Mouse (Mus musculus) midbrain, embryonic 16.5 days (tissue): ENCODE measurements around the gene Mrpl4. TPM values are rescaled to one million over a fixed set of nuclear protein-coding genes. Genes with fewer than 3 reads are reported as not detected.

Experiments
- ATAC-seq: fragments of 200-750 bp; cut with Nextera tagmentation; 2 replicates; pipeline ENCODE4 v1.8.0; 2017; ENCODE audit warnings: moderate TSS enrichment
- H3K27ac ChIP-seq: fragments of 300-500 bp; sonication (generic); 2 replicates; pipeline ENCODE4 v1.5.1; 2014; ENCODE audit warnings: mild to moderate bottlenecking, low read length, mixed read lengths
- H3K27me3 ChIP-seq: fragments of 300-500 bp; sonication (generic); 2 replicates; pipeline ENCODE4 v1.6.1; 2014; ENCODE audit warnings: low read depth, low read length, mixed read lengths; ENCODE audit not compliant: control insufficient read depth, insufficient read depth
- H3K36me3 ChIP-seq: fragments of 300-500 bp; sonication (generic); 2 replicates; pipeline ENCODE4 v1.6.1; 2014; ENCODE audit warnings: mild to moderate bottlenecking, low read length, moderate library complexity, mixed read lengths; ENCODE audit not compliant: control insufficient read depth, insufficient read depth
- H3K4me1 ChIP-seq: fragments of 300-500 bp; sonication (generic); 2 replicates; pipeline ENCODE4 v1.6.1; 2014; ENCODE audit warnings: mild to moderate bottlenecking, low read length, mixed read lengths; ENCODE audit not compliant: control insufficient read depth, insufficient read depth
- H3K4me2 ChIP-seq: fragments of 300-500 bp; sonication (generic); 2 replicates; pipeline ENCODE4 v1.6.1; 2014; ENCODE audit warnings: mild to moderate bottlenecking, low read length, mixed read lengths
- H3K4me3 ChIP-seq: fragments of 300-500 bp; sonication (generic); 2 replicates; pipeline ENCODE4 v1.5.1; 2014; ENCODE audit warnings: low read depth, mild to moderate bottlenecking, low read length, moderate library complexity, mixed read lengths
- H3K9ac ChIP-seq: fragments of 300-500 bp; sonication (generic); 2 replicates; pipeline ENCODE4 v1.6.1; 2014; ENCODE audit warnings: low read depth, low read length, mixed read lengths
- H3K9me3 ChIP-seq: fragments of 300-500 bp; sonication (generic); replicated peaks from 2 replicates; pipeline ENCODE4 v1.6.1; 2014; ENCODE audit warnings: mild to moderate bottlenecking, low read length, mixed read lengths; ENCODE audit not compliant: control insufficient read depth, poor library complexity, severe bottlenecking
- WGBS: fragments of 180-500 bp; shearing (Covaris S2); extraction: QIAGEN DNeasy Blood & Tissue Kit; methylation state at CpG from one replicate; pipeline ENCODE4 v1.1.7; 2014; 5-methylcytosine and 5-hydroxymethylcytosine counted together
- polyA plus RNA-seq: library from polyadenylated mRNA; unstranded; fragments of >200 nt; fragmentation: Nextera tagmentation; extraction: Ambion mirVana; gene quantifications from 2 replicates; pipeline ENCODE4 v1.2.1, GENCODE M21; 2015

Gene Mrpl4
- 101 and 104 TPM in 2 replicates for polyA plus RNA-seq

GRCm38 (mm10) chr9:21002627-21003551, at the start of gene Mrpl4:
Gene Mrpl4 (plus strand): TSS chr9:21002738.
- peaks cover 9% of the 10 kb centered on the region for H3K4me1 ChIP-seq
- no peaks in the 10 kb centered on the region for H3K9me3 ChIP-seq
- H3K9ac ChIP-seq = peak within 1 kb of the TSS; percentile 82
- peak within 1 kb of the TSS; percentile 59 for H3K4me3 ChIP-seq
- H3K4me2 ChIP-seq = peak within 1 kb of the TSS; percentile 87
- peak within 1 kb of the TSS; percentile 80 for H3K27ac ChIP-seq
- H3K27me3 ChIP-seq = no peaks in the 10 kb centered on the region
- peak; percentile 92 for ATAC-seq
- WGBS = under 1% methylated on average over 72 of the region's 72 CpGs
- peaks cover 19% of the 10 kb centered on the region for H3K36me3 ChIP-seq

DNA sequence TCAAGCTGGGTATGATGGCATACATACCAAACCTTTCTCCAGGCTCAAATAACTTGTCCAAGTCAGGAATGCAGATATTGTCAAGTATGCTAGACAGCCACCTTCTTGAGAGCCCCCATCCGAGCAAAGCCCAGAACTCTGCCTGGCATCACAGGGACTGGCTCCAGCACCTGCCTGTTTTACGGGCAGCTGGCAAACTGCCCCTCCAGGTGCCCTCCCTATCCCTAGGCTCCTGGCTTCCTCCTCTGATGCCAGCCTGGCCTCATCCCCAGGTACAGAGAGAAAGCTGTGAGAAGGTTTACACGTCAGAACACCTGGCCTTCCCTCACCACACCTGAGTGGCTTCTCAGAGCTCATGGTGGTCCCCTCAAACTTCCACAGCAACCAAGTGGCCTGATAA, 45.5 kb upstream of the Mrpl4 start:
- no peaks in the 10 kb centered on the region for H3K4me1 ChIP-seq
- 78% methylated on average over 3 of the region's 3 CpGs for WGBS
- no peaks in the 10 kb centered on the region for H3K9me3 ChIP-seq
- no peak overlapping the region for H3K27ac ChIP-seq
- no peak overlapping the region for H3K9ac ChIP-seq
- H3K36me3 ChIP-seq = no peaks in the 10 kb centered on the region
- H3K27me3 ChIP-seq = no peaks in the 10 kb centered on the region; the same call in 1 of the 2 replicates
- H3K4me3 ChIP-seq = no peak overlapping the region
- no peak overlapping the region for H3K4me2 ChIP-seq
- no peak for ATAC-seq

DNA sequence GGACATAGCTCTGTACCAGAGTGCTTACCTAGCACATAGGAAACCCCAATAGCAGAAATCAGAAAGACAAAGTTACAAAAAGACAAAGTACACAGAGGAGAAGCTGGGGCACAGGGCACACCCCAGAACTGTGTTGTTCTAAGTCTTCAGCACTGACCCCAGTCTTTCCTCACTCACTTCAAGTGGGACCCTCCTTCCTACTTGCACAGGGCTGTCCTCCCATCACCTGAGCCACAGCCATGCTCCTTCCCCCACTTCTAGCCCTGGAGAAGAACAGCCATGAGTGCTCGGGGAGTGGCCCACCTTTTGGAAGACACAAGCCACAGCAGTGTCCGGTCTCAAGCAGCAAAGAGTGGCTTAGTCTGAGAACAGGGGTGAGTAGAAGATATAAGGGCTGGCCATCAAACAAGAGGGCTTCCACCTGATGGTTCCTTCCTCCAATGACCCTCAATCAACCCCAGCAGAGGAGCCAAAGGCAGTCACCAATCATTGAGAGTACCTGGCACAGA, 43.1 kb upstream of the Mrpl4 start, which contains the start of gene Dnmt1:
Gene Dnmt1 (minus strand): TSS at position 459 of the 509 bp plus-strand sequence.
- Histone ChIP-seq H3K4me1 (no peaks in the 10 kb centered on the region), H3K36me3 (no peaks in the 10 kb centered on the region), H3K4me2 (no peak within 1 kb of the TSS), H3K27me3 (no peaks in the 10 kb centered on the region; the same call in 1 of the 2 replicates), H3K9me3 (no peaks in the 10 kb centered on the region), H3K9ac (no peak within 1 kb of the TSS), H3K4me3 (no peak within 1 kb of the TSS), H3K27ac (no peak within 1 kb of the TSS)
- no peak for ATAC-seq
- 88% methylated on average over 2 of the region's 2 CpGs for WGBS

DNA sequence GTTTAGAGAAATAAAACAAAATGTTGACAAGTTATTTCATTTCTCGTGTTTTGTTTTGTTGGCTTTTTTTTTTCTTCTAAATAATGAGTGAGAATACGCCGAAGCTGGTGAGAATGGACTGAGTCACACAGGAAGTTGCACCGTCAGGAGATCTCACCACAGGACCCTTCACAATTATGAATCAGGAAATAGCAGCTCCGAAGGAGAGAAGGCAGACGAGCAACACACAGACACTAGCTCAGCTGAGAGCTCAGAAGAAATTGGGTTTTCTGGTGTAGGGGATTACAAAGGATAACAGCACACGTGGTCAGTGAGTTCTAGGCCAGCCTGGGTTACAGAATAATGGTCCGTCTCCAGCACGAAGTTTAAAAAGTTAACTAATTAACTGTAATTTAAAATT, 41.0 kb upstream of the Mrpl4 start:
- Histone ChIP-seq H3K36me3 (no peaks in the 10 kb centered on the region), H3K4me2 (no peak overlapping the region), H3K9me3 (no peaks in the 10 kb centered on the region), H3K9ac (no peak overlapping the region), H3K4me1 (no peaks in the 10 kb centered on the region), H3K27me3 (no peaks in the 10 kb centered on the region; the same call in 1 of the 2 replicates), H3K4me3 (no peak overlapping the region), H3K27ac (no peak overlapping the region)
- no peak for ATAC-seq
- 71% methylated on average over 9 of the region's 9 CpGs for WGBS

GRCm38 (mm10) chr9:20965606-20966005, 36.9 kb upstream of the Mrpl4 start:
- H3K4me1 ChIP-seq = no peaks in the 10 kb centered on the region
- no peak overlapping the region for H3K4me3 ChIP-seq
- no peak for ATAC-seq
- WGBS = 92% methylated on average over 4 of the region's 4 CpGs
- H3K27ac ChIP-seq = no peak overlapping the region
- H3K27me3 ChIP-seq = no peaks in the 10 kb centered on the region; the same call in 1 of the 2 replicates
- H3K9me3 ChIP-seq = no peaks in the 10 kb centered on the region
- H3K9ac ChIP-seq = no peak overlapping the region
- H3K4me2 ChIP-seq = no peak overlapping the region
- no peaks in the 10 kb centered on the region for H3K36me3 ChIP-seq

- no peak overlapping the region for H3K4me2 ChIP-seq
- ATAC-seq = no peak
- no peak overlapping the region for H3K9ac ChIP-seq
- no peaks in the 10 kb centered on the region for H3K36me3 ChIP-seq
- 77% methylated on average over 3 of the region's 3 CpGs for WGBS
- H3K27ac ChIP-seq = no peak overlapping the region
- H3K9me3 ChIP-seq = no peaks in the 10 kb centered on the region
- H3K27me3 ChIP-seq = no peaks in the 10 kb centered on the region
- no peaks in the 10 kb centered on the region for H3K4me1 ChIP-seq
- no peak overlapping the region for H3K4me3 ChIP-seq
These were observed 36.5 kb upstream of the Mrpl4 start for GRCm38 (mm10) chr9:20966008-20966407.

- 77% methylated on average over 5 of the region's 5 CpGs for WGBS
- no peak overlapping the region for H3K9ac ChIP-seq
- H3K4me2 ChIP-seq = no peak overlapping the region
- no peak overlapping the region for H3K27ac ChIP-seq
- H3K36me3 ChIP-seq = no peaks in the 10 kb centered on the region
- H3K4me3 ChIP-seq = no peak overlapping the region
- H3K9me3 ChIP-seq = no peaks in the 10 kb centered on the region
- H3K27me3 ChIP-seq = no peaks in the 10 kb centered on the region
- ATAC-seq = no peak
- H3K4me1 ChIP-seq = no peaks in the 10 kb centered on the region
These were observed 35.8 kb upstream of the Mrpl4 start for GRCm38 (mm10) chr9:20966747-20967146.

- no peak overlapping the region for H3K4me2 ChIP-seq
- no peak for ATAC-seq
- peaks cover 11% of the 10 kb centered on the region; the same call in 1 of the 2 replicates for H3K4me1 ChIP-seq
- H3K27ac ChIP-seq = no peak overlapping the region
- WGBS = 83% methylated on average over 7 of the region's 7 CpGs
- H3K4me3 ChIP-seq = no peak overlapping the region
- H3K9me3 ChIP-seq = no peaks in the 10 kb centered on the region
- H3K9ac ChIP-seq = no peak overlapping the region
- no peaks in the 10 kb centered on the region for H3K36me3 ChIP-seq
- H3K27me3 ChIP-seq = no peaks in the 10 kb centered on the region
These were observed 30.8 kb upstream of the Mrpl4 start for GRCm38 (mm10) chr9:20971751-20972140.
